Mouse (Mus musculus) CH12.LX (cell line): ENCODE measurements around the gene Pphln1. TPM values are rescaled to one million over a fixed set of nuclear protein-coding genes. Genes with fewer than 3 reads are reported as not detected.

Source experiments
- DNase-seq: peaks from one replicate; pipeline ENCODE4 v3.0.0-alpha.2; 2013; ENCODE audit errors: extremely low read depth
- H3K27ac ChIP-seq: 2 replicates; pipeline ENCODE4 v1.5.1; 2012; ENCODE audit warnings: low read depth, mild to moderate bottlenecking, control low read depth, moderate library complexity; ENCODE audit not compliant: insufficient read depth
- H3K27me3 ChIP-seq: replicated peaks from 2 replicates; pipeline ENCODE3; 2012; ENCODE audit warnings: inconsistent platforms
- H3K36me3 ChIP-seq, 2 experiments: replicated peaks in 1 of 2; 2 replicates each; pipeline versions ENCODE3 to v1.6.1; 2012; ENCODE audit warnings: inconsistent platforms in 1 of 2, low read length in 1 of 2, mild to moderate bottlenecking in 1 of 2, mixed read lengths in 1 of 2, moderate library complexity in 1 of 2; ENCODE audit not compliant: control insufficient read depth in 1 of 2, insufficient read depth in 1 of 2
- H3K4me1 ChIP-seq, 2 experiments: 2 replicates each; pipeline ENCODE4 v1.6.1; 2012; ENCODE audit warnings: inconsistent platforms in 1 of 2, moderate library complexity in 1 of 2; ENCODE audit not compliant: insufficient read depth in 2 of 2, control insufficient read depth in 1 of 2
- H3K4me2 ChIP-seq: 2 replicates; pipeline ENCODE4 v1.6.1; 2012; ENCODE audit warnings: low read depth, mild to moderate bottlenecking, control low read depth; ENCODE audit not compliant: poor library complexity, insufficient read depth, severe bottlenecking
- H3K4me3 ChIP-seq, 3 experiments: fragments of 150-350 bp in 1 of 3; sonication (generic) in 1 of 3; replicated peaks in 1 of 3; 2 replicates each; pipeline versions ENCODE3 to v1.5.1; 2011 to 2012; ENCODE audit warnings: low read depth in 2 of 3, low read length in 2 of 3, mild to moderate bottlenecking in 2 of 3, moderate library complexity in 2 of 3, control low read depth in 1 of 3, improper control_type of control experiment in 1 of 3, inconsistent platforms in 1 of 3, mixed read lengths in 1 of 3; ENCODE audit not compliant: poor library complexity in 1 of 3
- H3K79me2 ChIP-seq: replicated peaks from 2 replicates; pipeline ENCODE4 v1.6.1; 2012; ENCODE audit warnings: mild to moderate bottlenecking, moderate library complexity; ENCODE audit not compliant: control insufficient read depth, poor library complexity, insufficient read depth, severe bottlenecking; ENCODE audit errors: extremely low read depth
- H3K9ac ChIP-seq: 2 replicates; pipeline ENCODE4 v1.6.1; 2012; ENCODE audit warnings: low read depth, mild to moderate bottlenecking, control low read depth, moderate library complexity; ENCODE audit not compliant: insufficient read depth
- H3K9me3 ChIP-seq: replicated peaks from 2 replicates; pipeline ENCODE3; 2012; ENCODE audit warnings: low read length, inconsistent platforms, mixed read lengths
- E2F4 ChIP-seq: IDR thresholded peaks from 2 replicates; pipeline ENCODE4 v1.6.1; 2011; ENCODE audit warnings: low read depth, low read length, improper control_type of control experiment; ENCODE audit not compliant: insufficient replicate concordance
- ELF1 ChIP-seq: IDR thresholded peaks from 2 replicates; pipeline ENCODE4 v1.6.1; 2014; ENCODE audit warnings: low read depth, mild to moderate bottlenecking, inconsistent platforms, low read length, improper control_type of control experiment
- EP300 ChIP-seq: IDR thresholded peaks from 2 replicates; pipeline ENCODE4 v1.6.1; 2011; ENCODE audit warnings: low read length, improper control_type of control experiment
- GABPA ChIP-seq: IDR thresholded peaks from 2 replicates; pipeline ENCODE4 v1.6.1; 2012; ENCODE audit warnings: low read depth, low read length, improper control_type of control experiment, inconsistent platforms; ENCODE audit not compliant: insufficient replicate concordance
- MEF2A ChIP-seq: IDR thresholded peaks from 2 replicates; pipeline ENCODE4 v1.6.1; 2014; ENCODE audit warnings: low read depth, mild to moderate bottlenecking, inconsistent platforms, low read length, improper control_type of control experiment, borderline replicate concordance
- MXI1 ChIP-seq: IDR thresholded peaks from 2 replicates; pipeline ENCODE4 v1.6.1; 2011; ENCODE audit warnings: mild to moderate bottlenecking, low read depth, low read length, improper control_type of control experiment
- MYC ChIP-seq: IDR thresholded peaks from 2 replicates; pipeline ENCODE4 v1.6.1; 2011; ENCODE audit warnings: low read depth, mild to moderate bottlenecking, improper control_type of control experiment, low read length
- POLR2A ChIP-seq: IDR thresholded peaks from 2 replicates; pipeline ENCODE4 v1.6.1; 2011; ENCODE audit warnings: low read depth, mild to moderate bottlenecking, improper control_type of control experiment, low read length
- POLR2AphosphoS2 ChIP-seq: IDR thresholded peaks from 2 replicates; pipeline ENCODE4 v1.6.1; 2011; ENCODE audit warnings: low read depth, low read length, improper control_type of control experiment
- TCF12 ChIP-seq: IDR thresholded peaks from 2 replicates; pipeline ENCODE4 v1.6.1; 2014; ENCODE audit warnings: low read depth, mild to moderate bottlenecking, inconsistent platforms, low read length, improper control_type of control experiment
- UBTF ChIP-seq: IDR thresholded peaks from 2 replicates; pipeline ENCODE4 v1.6.1; 2012; ENCODE audit warnings: low read depth, mild to moderate bottlenecking, inconsistent platforms, low read length, improper control_type of control experiment, moderate library complexity
- USF2 ChIP-seq: conservative IDR thresholded peaks from 2 replicates; pipeline ENCODE4 v1.6.1; 2011; ENCODE audit warnings: low read depth, low read length, improper control_type of control experiment
- ZC3H11A ChIP-seq: IDR thresholded peaks from 2 replicates; pipeline ENCODE4 v1.6.1; 2012; ENCODE audit warnings: low read depth, mild to moderate bottlenecking, inconsistent platforms, low read length, improper control_type of control experiment
- ZMIZ1 ChIP-seq: IDR thresholded peaks from 2 replicates; pipeline ENCODE4 v1.6.1; 2012; ENCODE audit warnings: low read depth, mild to moderate bottlenecking, inconsistent platforms, low read length, improper control_type of control experiment
- dilution Hi-C: fragments of 300-500 bp; cut with MboI; formaldehyde crosslinking; loops from 2 replicates; pipeline ENCODE4 v1.14.3; 2020; ENCODE audit warnings: low sequenced_read_pairs; ENCODE audit not compliant: extremely low pct_unique_long_range_greater_than_20kb, extremely low pct_ligation_motif_present
- in situ Hi-C: fragments of 300-500 bp; cut with MboI; formaldehyde crosslinking; loops from 3 replicates; pipeline ENCODE4 v1.14.3; 2019; ENCODE audit warnings: low sequenced_read_pairs, low pct_ligation_motif_present, low pct_unique_long_range_greater_than_20kb, mixed read lengths
- polyA plus RNA-seq: library from polyadenylated mRNA; unstranded; fragments of >175 nt; gene quantifications from 2 replicates; pipeline ENCODE4 v1.2.1, GENCODE M21; 2012; ENCODE audit warnings: low read depth; ENCODE audit not compliant: insufficient read length
- total RNA-seq, 2 experiments: library from RNA; depleted of rRNA; stranded (reverse); fragments of 300-350 nt in 1 of 2; fragments of >200 nt in 1 of 2; gene quantifications; 2 replicates each; pipeline ENCODE4 v1.2.3; 2012 to 2014

Pphln1 gene
- total and polyA plus RNA-seq, 3 experiments: 22.9 to 63.9 (median 59.3) TPM

GRCm38 (mm10) chr15:93412445-93412844, 14.3 kb downstream of the Pphln1 start:
- H3K36me3 ChIP-seq: peaks cover 19 to 83% of the 10 kb centered on the region in 2 experiments
- H3K4me3 ChIP-seq: no peak overlapping the region
- DNase-seq: no peak
- in situ Hi-C loops: no loop called here
- no peaks in the 10 kb centered on the region for H3K9me3 ChIP-seq
- no peaks in the 10 kb centered on the region for H3K27me3 ChIP-seq
- H3K4me2 ChIP-seq: no peak overlapping the region
- dilution Hi-C loops: no loop called here
- H3K79me2 ChIP-seq: peaks cover 14% of the 10 kb centered on the region; the same call in 1 of the 2 replicates
- no peak overlapping the region for H3K9ac ChIP-seq
- H3K4me1 ChIP-seq: peaks cover 0 to 5% of the 10 kb centered on the region in 2 experiments; a peak in 1 of 4 replicates
- H3K27ac ChIP-seq: no peak overlapping the region
- TF ChIP-seq POLR2A: no peak
- TF ChIP-seq POLR2AphosphoS2: no peak
- TF ChIP-seq EP300: no peak
- no peak for TF ChIP-seq ELF1
- TF ChIP-seq E2F4: no peak

DNA sequence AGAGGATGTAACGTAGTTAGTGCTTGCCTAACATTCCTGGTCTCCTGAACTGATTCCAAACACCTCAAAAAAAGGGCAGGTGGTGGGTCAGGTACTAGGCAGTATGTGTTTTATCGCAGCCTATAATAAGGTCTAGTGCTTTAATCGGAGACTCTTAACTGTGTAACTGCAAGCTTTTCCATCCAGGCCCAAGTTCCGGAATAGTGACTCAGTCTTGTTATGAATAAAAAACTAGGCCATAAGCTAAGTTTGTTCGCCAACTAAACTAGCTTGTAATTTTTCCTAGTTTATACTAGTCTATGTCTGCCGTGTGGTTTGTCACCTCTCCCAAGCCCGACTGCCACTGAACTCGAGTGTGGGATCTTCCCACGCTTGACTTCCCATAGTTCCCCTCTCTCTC, 16.3 kb downstream of the Pphln1 start:
- Histone ChIP-seq H3K36me3 (peaks cover 20 to 75% of the 10 kb centered on the region in 2 experiments), H3K9ac (no peak overlapping the region), H3K27me3 (no peaks in the 10 kb centered on the region), H3K27ac (no peak overlapping the region), H3K4me3 (no peak overlapping the region), H3K9me3 (no peaks in the 10 kb centered on the region), H3K4me2 (no peak overlapping the region), H3K4me1 (no peaks in the 10 kb centered on the region), H3K79me2 (peaks cover 11% of the 10 kb centered on the region; the same call in 1 of the 2 replicates)
- DNase-seq: no peak
- dilution Hi-C loops: no loop called here
- in situ Hi-C loops: no loop called here
- no peak for TF ChIP-seq USF2
- TF ChIP-seq TCF12: no peak
- TF ChIP-seq ZC3H11A: no peak
- no peak for TF ChIP-seq GABPA
- no peak for TF ChIP-seq POLR2A
- TF ChIP-seq UBTF: no peak
- TF ChIP-seq MEF2A: no peak
- no peak for TF ChIP-seq MYC
- TF ChIP-seq ZMIZ1: no peak

DNA sequence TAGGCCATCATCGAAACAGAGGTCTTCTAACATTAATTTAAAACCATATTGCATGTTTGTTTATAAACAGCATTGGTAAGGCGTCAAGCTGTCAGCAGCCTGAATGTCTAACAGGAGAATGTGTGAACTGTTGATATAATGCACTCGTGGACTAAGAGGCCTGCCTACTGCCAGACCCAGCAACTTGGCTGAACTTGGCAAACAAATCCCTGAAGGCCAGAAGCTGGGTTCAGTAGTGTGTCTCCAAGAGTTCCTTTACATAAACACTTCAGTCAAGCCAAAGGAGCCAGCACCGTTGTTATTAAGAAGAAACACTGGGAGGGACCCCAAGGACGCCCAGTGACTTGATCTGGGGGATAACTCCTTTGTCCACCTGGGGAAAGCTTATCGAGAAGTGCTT, 18.1 kb downstream of the Pphln1 start:
- no peak for TF ChIP-seq MXI1
- TF ChIP-seq, all 38 proteins: peak for 0
- Histone ChIP-seq H3K27me3 (no peaks in the 10 kb centered on the region), H3K27ac (no peak overlapping the region), H3K9ac (no peak overlapping the region), H3K4me3 (no peak overlapping the region), H3K79me2 (peaks cover 12% of the 10 kb centered on the region; the same call in 1 of the 2 replicates), H3K9me3 (no peaks in the 10 kb centered on the region), H3K36me3 (peaks cover 27 to 74% of the 10 kb centered on the region in 2 experiments), H3K4me2 (no peak overlapping the region), H3K4me1 (no peaks in the 10 kb centered on the region)
- no peak for DNase-seq
- in situ Hi-C loops (no loop called here), dilution Hi-C loops (no loop called here)
